Mouse (Mus musculus) gastrocnemius, postnatal 10 days (tissue): ENCODE data around the gene Ckap2l. TPM values are rescaled to one million over a fixed set of nuclear protein-coding genes. Genes with fewer than 3 reads are reported as not detected.

Source experiments
- DNase-seq: peaks from one replicate; pipeline ENCODE4 v3.0.0; 2021; ENCODE audit warnings: mixed read lengths
- long read RNA-seq, 2 experiments: library from polyadenylated mRNA; stranded (forward); transcript quantifications; one replicate each; pipeline ENCODE4 v2.0.0; 2021
- total RNA-seq, 2 experiments: library from RNA; stranded (reverse); gene quantifications; 2 replicates each; pipeline ENCODE4 v1.2.3; 2021

Ckap2l gene
- 1 to 10 TPM; 6.5 to 8.2 TPM for total RNA-seq
- long read RNA-seq, experiment 1, partial matches to known transcripts = 0 of 4 reads
- long read RNA-seq, experiment 1, other reads (novel, unspliced or antisense) = 2 of 4 reads
- long read RNA-seq, experiment 2, partial matches to known transcripts = 0 of 5 reads
- long read RNA-seq, experiment 2, other reads (novel, unspliced or antisense) = 1 of 5 reads

- DNase-seq = peak; percentile 93
These were observed at the start of gene Ckap2l for GRCm38 (mm10) chr2:129296671-129297588. Gene Ckap2l, minus strand, starts transcription at chr2:129297212.

DNA sequence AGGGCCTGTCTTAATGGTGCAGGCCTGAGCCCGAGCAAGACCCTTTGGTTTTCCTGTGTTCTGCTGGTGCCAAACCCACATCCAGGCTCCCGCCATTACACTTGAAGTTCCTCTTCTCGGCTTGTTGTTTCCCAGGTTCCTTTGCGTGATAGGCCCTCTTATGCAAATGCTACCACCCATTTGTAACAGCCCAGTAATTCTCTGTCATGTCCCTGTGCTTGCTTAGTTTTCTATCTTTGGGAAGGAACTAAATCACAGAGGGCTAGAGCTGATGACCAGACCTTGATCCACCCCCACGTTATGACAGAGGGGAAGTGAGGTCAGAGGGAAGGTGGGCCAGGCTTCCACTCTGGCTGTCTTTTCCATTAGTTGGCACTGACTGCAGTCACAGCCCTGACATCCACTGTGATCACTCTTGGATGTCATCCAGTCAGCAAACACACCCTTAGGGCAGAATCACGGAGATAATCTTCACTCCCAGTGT lies 41.2 kb upstream of the Ckap2l start:
- DNase-seq = no peak

DNA sequence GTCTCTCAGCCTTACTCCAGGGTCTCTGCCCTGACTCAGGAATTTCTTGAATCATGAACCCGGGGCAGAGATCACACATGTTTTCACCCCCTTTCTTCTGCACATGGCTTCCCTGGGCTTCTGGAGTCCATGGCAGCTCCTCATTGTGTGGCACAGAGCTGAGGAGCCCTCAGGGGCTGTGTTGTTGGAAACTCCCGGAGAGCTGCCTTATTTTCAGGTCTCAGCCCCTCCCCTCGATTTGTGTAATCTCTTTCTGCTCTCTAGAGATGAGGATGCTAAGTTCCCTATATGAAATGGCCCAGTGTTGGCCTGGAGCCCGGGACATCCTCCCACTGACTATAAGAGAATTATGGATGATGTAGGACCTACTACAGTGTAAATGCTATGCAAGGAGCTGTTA lies 36.5 kb upstream of the Ckap2l start:
- no peak for DNase-seq

DNA sequence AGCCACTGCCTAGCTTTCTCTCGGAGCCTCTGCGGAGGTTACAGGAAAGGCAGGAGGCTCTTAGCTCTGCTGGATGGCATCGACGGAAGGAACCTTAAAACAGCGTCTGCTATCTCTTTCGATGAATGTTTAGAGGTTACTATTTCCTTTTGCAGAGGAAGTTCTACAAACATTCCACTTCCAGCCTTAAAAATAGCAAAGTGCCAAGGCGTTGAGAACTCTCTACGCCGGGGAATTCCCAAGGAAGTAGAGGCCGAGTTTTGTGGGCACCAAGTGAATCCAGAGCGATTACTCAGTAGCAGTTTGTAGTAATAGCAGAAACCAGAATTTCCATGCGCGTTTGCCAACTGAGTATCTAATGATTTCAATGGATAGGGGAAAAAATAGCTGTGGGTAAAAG lies 33.5 kb upstream of the Ckap2l start:
- no peak for DNase-seq

DNA sequence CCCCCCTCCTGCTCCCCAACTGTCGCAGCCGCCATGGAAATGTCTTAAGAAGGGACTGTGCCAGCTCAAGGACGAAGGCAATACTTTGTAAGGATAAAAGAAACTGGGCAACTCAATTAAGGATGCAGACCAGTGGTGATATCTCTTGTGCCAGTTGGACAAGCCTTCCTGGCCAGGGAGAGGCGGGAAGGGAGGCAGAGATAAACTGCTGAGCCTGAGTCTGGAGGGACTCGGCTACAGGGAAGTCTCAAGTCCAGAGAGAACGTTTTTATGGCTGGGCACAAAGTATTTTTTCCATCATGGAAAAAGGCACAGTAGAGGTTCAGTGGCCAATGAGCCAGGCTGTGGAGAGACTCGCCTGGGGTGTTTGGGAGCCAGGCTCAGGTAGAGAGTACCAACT lies 33.0 kb upstream of the Ckap2l start:
- DNase-seq = no peak

DNA sequence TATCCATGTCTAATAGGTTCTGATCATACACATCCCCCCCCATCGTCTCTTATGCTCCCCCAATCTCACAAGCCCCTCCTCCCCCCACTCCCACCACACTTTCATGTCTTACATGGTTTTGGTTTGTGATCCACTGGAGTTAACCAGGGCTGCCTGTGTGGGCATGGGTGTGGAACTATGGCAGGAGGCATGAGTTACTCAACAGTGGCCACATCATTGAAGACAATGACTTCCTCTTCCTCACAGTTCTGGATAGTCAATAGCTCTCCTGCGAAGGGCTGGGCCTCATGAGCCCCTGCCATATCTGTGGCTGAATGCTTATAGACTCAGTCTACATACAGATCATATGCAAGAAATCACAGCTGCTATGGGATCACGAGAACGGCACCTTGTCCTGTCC lies 31.2 kb upstream of the Ckap2l start:
- DNase-seq = no peak

GRCm38 (mm10) chr2:129324216-129324615 lies 27.2 kb upstream of the Ckap2l start:
- no peak for DNase-seq

- no peak for DNase-seq
These were observed 25.2 kb upstream of the Ckap2l start for GRCm38 (mm10) chr2:129322117-129322635.

DNA sequence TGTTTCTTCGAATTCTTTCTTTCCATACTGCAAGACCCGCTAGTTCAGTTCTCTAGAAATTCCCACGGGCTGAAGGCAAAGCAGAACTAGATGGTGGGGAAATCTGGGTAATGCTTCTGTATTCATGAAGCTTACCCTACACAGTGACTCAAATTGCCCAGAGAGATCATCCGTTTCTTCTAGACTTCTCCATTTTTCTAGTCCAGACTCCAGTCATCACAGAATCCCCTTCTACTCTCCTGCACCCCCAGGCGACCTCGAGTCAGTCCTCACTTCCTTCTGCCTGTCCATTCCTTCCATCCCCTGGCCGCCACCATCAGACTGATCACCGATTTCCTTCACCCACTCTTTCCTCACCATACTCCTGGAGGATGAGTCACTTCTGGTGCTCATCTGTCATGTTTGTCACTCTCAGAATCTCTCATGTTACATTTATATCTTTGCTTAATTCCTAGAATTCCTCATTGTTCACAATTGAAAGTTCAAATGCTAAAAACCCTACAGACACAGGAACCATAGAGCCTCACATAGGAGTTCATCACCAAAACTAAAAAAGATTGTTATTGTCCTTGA lies 23.1 kb upstream of the Ckap2l start:
- no peak for DNase-seq

GRCm38 (mm10) chr2:129315831-129316230 lies 18.8 kb upstream of the Ckap2l start:
- no peak for DNase-seq

DNA sequence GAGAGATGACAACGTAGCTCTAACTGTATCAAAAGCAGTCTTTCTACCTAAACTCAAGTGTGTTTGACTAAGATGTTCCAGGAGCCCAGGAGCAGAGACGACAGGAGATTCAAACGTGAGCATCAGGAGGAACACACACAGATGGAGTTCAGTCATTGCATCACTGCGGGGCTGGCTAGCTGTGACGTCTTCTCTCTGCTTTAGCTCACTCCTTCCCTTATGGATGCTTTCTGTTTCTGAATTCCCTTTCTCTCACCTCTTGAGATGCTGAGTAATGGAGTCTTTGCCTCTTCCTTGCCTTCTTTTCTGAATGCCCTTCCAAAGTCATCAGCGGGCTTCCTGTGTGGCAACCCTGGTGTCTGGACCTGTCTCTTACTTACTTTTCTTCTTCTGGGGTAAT lies 17.9 kb upstream of the Ckap2l start:
- DNase-seq = no peak

DNA sequence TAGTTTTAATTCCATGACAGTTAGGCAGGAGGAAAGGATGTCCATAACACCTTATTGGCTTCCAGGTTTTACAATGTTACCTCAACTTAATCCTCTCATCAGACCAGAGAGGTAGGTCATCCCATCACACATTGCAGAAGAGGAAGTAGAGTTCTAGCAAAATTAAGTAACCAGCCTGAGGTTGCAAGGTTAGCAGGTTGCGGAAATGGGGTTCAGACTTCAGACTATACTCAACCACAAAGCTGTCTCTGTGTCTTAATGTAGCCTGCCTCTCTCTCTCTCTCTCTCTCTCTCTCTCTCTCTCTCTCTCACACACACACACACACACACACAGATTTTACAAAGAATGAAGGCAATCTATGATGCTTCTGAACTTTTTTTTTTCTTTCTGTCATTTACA lies 16.9 kb upstream of the Ckap2l start:
- DNase-seq = no peak

DNA sequence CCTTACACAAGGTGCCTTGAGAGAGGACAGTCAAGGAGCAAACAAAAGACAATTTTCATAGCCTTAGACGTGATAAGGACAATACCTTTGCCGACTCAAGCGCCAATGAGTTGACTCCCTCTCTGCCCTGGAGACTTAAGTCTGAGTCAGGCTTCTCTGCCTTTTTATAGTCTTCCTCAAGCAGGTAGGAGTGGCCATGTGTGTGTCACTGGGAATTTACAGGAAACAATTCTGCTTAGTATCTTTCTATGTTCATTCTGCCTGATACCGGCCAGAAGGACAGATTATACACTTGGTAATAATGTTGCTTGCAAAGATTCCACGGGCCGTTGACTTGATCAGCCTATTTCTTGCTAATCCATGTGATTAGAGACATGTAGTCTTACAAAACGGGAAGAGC lies 12.8 kb upstream of the Ckap2l start, which contains the start of gene Il1a:
Gene Il1a (minus strand): TSS at position 137 of the 400 bp plus-strand sequence.
- DNase-seq = no peak

GRCm38 (mm10) chr2:129306020-129306419 lies 9.0 kb upstream of the Ckap2l start:
- no peak for DNase-seq

- peak; percentile 14 for DNase-seq
These were observed 574 bp upstream of the Ckap2l start for GRCm38 (mm10) chr2:129297589-129297982.

DNA sequence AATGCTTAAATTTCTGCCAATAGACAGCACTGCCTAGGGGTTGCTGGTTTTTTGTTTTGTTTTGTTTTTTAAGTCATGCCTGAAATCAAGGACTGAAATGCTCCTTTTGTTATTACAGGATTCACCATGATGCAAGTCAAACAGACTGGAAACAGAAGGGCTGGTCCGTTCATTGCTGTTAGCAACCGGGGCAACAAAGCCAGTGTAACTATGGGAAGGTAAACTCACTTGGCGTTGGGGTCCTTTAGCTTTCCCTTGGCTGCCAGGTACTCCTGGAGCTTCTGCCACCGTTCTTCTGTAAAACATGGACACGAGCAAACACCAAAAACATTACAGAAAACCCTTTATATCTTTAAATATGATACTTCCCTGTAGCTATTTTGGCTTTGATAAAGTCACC lies 926 bp downstream of the Ckap2l start:
- DNase-seq = no peak

DNA sequence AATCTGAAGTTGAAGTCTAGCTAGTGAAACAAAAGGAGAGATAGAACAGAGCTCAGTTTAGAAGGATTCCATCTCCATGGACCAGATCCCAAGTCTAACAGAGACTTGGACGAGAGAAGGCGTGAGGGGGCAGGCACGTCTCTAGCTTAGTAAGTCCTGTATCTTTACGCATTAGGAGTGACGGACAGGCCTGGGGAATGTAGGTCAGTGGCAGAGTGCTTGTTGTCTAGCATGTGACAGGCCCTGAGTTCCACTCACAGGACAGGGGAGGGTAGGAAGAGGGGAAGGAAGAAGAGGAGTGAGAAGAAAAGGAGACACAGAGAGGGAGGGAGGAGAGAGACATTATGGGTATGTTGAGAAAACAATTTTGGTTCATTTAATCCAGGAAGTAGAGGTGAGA lies 1.9 kb downstream of the Ckap2l start:
- DNase-seq = no peak

DNA sequence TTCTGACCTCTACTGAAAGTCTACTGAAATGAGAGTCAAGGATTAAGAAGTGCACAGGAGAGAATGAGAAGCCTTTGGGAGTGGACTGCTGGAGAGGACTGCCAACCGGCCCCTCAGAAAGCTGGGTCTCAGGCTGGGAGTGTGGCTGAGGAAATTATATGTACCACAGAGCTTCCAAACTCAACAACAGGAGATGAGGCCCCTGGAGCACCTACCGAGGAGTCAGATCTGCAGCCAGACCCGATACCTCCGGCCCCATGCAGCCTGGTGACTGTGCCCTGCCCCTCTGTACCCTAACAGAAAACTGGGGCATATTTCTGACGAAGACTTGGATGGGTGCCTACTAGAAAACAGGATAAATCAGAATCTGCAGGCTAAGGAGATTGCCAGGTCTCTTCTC lies 23.2 kb downstream of the Ckap2l start:
- no peak for DNase-seq

DNA sequence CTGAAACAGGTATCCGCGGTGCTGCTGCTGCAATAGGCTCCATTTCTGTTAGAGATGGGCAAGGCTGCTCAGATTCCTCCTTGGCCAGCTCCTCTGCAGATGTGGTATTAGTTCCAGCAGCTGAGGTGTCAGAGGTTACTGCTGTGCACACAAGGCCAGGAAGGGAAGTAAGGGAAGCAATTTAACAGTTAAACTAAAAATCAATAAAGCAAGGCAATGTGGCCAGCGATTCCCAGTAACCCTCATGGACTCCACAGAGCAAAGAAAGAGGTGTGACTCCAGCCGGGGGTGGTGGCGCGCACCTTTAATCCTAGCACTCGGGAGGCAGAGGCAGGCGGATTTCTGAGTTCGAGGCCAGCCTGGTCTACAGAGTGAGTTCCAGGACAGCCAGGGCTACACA lies 26.4 kb downstream of the Ckap2l start:
- DNase-seq = no peak

DNA sequence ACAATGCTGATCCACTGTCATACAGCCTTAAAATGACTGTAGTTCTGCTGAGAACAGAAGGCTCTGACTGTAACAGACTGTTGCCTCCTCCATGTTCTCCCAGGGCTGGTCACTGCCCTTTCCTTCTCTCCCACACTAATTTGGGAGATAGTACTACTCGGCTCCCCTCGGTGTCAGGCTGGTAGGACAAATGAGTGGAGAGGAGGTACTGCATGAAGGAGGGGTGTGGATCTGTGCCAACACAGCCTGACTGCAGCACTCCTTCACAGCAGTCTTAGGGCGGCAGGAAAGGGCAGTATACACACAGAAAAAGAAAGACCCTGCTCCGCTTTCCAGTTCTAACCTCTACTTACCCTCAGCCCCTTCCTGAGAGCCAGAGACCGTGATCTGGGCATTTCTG lies 27.0 kb downstream of the Ckap2l start:
- no peak for DNase-seq

DNA sequence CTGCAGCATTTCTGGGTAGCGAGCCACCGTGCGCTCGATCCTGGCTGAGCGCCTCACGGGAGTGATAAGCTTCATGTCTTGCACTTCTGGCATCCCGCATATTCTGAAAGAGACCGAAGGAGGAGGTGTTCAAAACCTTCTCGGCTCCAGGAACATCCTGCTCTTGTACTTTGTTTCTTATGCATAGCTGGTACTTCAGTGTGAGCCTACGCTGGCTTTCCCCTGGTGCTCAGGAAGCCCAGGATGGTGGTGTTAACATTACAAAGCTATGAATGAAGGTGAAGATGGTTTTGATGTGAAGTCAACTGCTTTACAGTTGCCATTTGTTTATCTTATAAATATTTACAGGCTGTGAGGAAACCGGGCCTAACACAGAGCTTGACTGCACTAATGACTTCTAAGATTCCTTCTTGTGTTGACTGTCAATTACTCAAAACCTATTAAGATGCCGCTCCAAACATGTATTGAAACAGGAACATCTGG lies 27.8 kb downstream of the Ckap2l start:
- no peak for DNase-seq

GRCm38 (mm10) chr2:129267738-129268137 lies 29.3 kb downstream of the Ckap2l start:
- no peak for DNase-seq

DNA sequence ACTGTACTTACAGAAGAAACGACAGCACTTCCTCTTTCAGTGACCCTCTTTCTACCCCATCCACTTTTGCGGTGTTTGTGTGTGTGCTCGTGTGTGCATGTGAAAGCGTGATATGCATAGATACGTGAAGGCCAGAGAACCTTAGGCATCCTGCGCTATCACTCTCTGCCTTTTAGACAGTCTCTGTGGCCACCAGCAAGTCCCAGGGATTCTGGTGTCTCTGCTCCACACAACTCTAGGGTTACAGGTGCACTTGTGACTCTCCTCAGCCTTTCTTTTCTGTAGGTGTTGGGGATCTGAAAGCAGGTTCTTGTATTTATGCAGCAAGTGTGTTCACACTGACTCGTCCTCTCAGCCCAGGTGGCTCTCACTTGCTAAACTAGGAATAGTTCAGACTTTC lies 31.7 kb downstream of the Ckap2l start:
- DNase-seq = no peak
